Mouse (Mus musculus) forebrain, embryonic 12.5 days (tissue): ENCODE results near the gene Safb2. TPM values are rescaled to one million over a fixed set of nuclear protein-coding genes. Genes with fewer than 3 reads are reported as not detected.
"Not testable (repeated sequence)": the region's sequence is repeated elsewhere in the genome, so short reads cannot be mapped to it uniquely, and the experiment has no call there.

ENCODE experiments used
- ATAC-seq: fragments of 200-750 bp; cut with Nextera tagmentation; 2 replicates; pipeline ENCODE4 v1.8.0; 2017; ENCODE audit warnings: moderate TSS enrichment; ENCODE audit not compliant: low FRiP score
- H3K27ac ChIP-seq: fragments of 300-500 bp; sonication (generic); 2 replicates; pipeline ENCODE4 v1.5.1; 2016; ENCODE audit warnings: mild to moderate bottlenecking
- H3K27me3 ChIP-seq: fragments of 300-500 bp; sonication (generic); 2 replicates; pipeline ENCODE4 v1.6.1; 2016; ENCODE audit warnings: mild to moderate bottlenecking
- H3K36me3 ChIP-seq: fragments of 300-500 bp; sonication (generic); replicated peaks from 2 replicates; pipeline ENCODE4 v1.6.1; 2016; ENCODE audit warnings: mild to moderate bottlenecking
- H3K4me1 ChIP-seq: fragments of 300-500 bp; sonication (generic); 2 replicates; pipeline ENCODE4 v1.6.1; 2016
- H3K4me2 ChIP-seq: fragments of 300-500 bp; sonication (generic); 2 replicates; pipeline ENCODE4 v1.6.1; 2016; ENCODE audit warnings: mild to moderate bottlenecking, moderate library complexity
- H3K4me3 ChIP-seq: fragments of 300-500 bp; sonication (generic); replicated peaks from 2 replicates; pipeline ENCODE4 v1.5.1; 2016; ENCODE audit warnings: mild to moderate bottlenecking
- H3K9ac ChIP-seq: fragments of 300-500 bp; sonication (generic); 2 replicates; pipeline ENCODE4 v1.6.1; 2016; ENCODE audit warnings: mild to moderate bottlenecking
- H3K9me3 ChIP-seq: fragments of 300-500 bp; sonication (generic); 2 replicates; pipeline ENCODE4 v1.6.1; 2016
- WGBS: fragments of 180-500 bp; shearing (Covaris S2); methylation state at CpG from one replicate; pipeline ENCODE4 v1.1.7; 2016; 5-methylcytosine and 5-hydroxymethylcytosine counted together
- polyA plus RNA-seq: library from polyadenylated mRNA; unstranded; fragments of >200 nt; fragmentation: Nextera tagmentation; extraction: Ambion mirVana; gene quantifications from 2 replicates; pipeline ENCODE4 v1.2.1, GENCODE M21; 2016

Gene Safb2
- polyA plus RNA-seq, 1 experiment from 2014 or later = 104 TPM

GRCm38 (mm10) chr17:56615792-56616191, 31.4 kb upstream of the Safb2 start:
- H3K36me3 ChIP-seq = peaks cover 68% of the 10 kb centered on the region
- no peak overlapping the region for H3K4me2 ChIP-seq
- no peaks in the 10 kb centered on the region for H3K27me3 ChIP-seq
- H3K4me1 ChIP-seq = peaks cover 17% of the 10 kb centered on the region
- WGBS = 85% methylated on average over 4 of the region's 4 CpGs
- no peak overlapping the region for H3K9ac ChIP-seq
- no peaks in the 10 kb centered on the region for H3K9me3 ChIP-seq
- no peak for ATAC-seq
- no peak overlapping the region for H3K27ac ChIP-seq
- H3K4me3 ChIP-seq = no peak overlapping the region; the same call in 1 of the 2 replicates

DNA sequence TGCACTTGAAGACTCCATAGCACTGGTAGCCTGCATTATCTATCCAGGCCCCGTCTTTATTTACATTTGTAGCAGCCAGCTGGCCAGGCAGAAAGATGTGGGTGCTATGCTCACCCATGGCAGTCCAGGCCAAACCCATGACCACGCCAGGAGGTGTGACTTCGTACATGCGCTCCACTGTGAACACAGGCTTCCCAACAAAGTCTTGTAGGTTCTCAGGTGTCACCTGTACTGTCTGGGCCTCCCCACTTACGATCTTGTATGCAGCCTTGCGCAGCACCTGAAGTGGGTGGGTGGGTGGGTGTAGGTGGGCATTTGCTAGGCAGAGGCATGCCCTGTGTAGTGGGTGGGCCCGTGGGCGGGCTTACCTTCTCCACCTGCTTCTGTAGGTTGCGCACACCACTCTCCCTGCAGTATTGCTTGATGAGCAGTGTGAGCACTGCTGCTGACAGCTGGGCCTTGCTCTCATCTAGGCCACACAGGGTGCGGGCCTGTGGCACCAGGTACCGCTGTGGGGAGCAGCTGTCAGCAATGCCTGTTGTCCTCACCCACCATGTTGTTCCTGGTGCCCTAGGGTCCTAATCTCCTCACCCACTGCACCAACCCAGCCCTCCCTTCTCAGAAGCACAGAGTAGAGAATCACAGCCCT, 30.9 kb upstream of the Safb2 start:
- H3K27ac ChIP-seq = no peak overlapping the region
- H3K4me2 ChIP-seq = peak overlapping the region; percentile 90
- ATAC-seq = no peak
- peak overlapping the region; percentile 81; the same call in 1 of the 2 replicates for H3K9ac ChIP-seq
- H3K36me3 ChIP-seq = peaks cover 63% of the 10 kb centered on the region
- 84% methylated on average over 11 of the region's 11 CpGs for WGBS
- H3K9me3 ChIP-seq = no peaks in the 10 kb centered on the region
- no peaks in the 10 kb centered on the region for H3K27me3 ChIP-seq
- peaks cover 22% of the 10 kb centered on the region for H3K4me1 ChIP-seq
- peak overlapping the region; percentile 69 for H3K4me3 ChIP-seq

DNA sequence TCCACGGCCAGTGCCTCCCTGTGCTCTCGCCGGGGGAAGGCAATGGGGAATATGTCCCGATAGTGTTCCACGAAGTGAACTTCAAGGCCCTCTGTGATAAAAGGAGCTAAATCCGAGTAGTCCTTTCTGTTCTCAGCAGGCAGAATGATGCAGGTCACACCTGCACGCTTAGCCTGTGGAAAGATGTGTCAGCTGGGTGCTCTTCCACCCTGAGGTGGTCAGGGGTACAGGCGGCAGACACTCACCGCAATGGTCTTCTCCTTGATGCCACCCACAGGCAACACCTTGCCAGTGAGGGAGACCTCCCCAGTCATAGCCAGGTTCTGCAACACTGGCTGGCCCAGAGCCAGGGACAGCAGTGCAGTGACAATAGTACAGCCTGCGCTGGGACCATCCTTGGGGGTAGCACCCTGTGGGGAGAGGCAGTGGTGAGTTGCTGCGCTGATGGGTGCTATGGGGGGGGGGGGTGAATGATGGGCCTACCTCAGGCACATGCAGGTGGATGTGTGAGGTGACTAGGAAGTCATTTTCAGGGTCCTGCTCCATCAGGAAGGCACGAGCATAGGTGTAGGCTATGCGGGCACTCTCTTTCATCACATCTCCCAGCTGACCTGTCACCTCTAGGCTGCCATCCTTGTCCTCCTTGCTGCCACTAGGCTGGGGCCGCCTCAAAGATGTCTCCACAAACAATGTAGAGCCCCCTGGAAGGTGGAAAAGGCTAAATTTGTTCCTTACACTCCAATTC, 30.2 kb upstream of the Safb2 start:
- H3K9me3 ChIP-seq = no peaks in the 10 kb centered on the region
- no peak overlapping the region for H3K27ac ChIP-seq
- ATAC-seq = no peak
- peak overlapping the region; percentile 81 for H3K9ac ChIP-seq
- peak overlapping the region; percentile 90 for H3K4me2 ChIP-seq
- WGBS = 30% methylated on average over 14 of the region's 14 CpGs
- H3K36me3 ChIP-seq = peaks cover 56% of the 10 kb centered on the region
- peaks cover 25% of the 10 kb centered on the region for H3K4me1 ChIP-seq
- H3K4me3 ChIP-seq = peak overlapping the region; percentile 69
- H3K27me3 ChIP-seq = no peaks in the 10 kb centered on the region

DNA sequence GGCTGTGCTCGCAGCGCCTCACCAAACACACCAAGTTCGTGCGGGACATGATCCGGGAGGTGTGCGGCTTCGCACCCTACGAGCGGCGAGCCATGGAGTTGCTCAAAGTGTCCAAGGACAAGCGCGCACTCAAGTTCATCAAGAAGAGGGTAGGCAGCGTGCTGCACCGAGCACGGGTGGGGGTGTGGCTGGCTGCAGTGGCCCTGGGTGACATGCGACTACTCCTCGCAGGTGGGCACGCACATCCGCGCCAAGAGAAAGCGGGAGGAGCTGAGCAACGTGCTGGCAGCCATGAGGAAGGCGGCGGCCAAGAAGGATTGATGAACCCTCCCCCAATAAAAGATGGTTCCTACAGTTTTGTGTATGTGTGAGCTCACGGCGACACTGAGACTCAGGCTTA, 29.5 kb upstream of the Safb2 start:
- Histone ChIP-seq H3K27ac (peak overlapping the region; percentile 87; the same call in 1 of the 2 replicates), H3K36me3 (peaks cover 49% of the 10 kb centered on the region), H3K4me2 (peak overlapping the region; percentile 90), H3K9ac (peak overlapping the region; percentile 81), H3K4me1 (peaks cover 28% of the 10 kb centered on the region), H3K4me3 (peak overlapping the region; percentile 69)
- ATAC-seq, H3K27me3 ChIP-seq, H3K9me3 ChIP-seq: not testable (repeated sequence)
- under 1% methylated on average over 26 of the region's 26 CpGs for WGBS

GRCm38 (mm10) chr17:56613236-56613844, 29.0 kb upstream of the Safb2 start, which contains the start of gene Rpl36:
Gene Rpl36 (plus strand): TSS chr17:56613416.
- H3K4me2 ChIP-seq = peak within 1 kb of the TSS; percentile 90
- peak within 1 kb of the TSS; percentile 69 for H3K4me3 ChIP-seq
- H3K9me3 ChIP-seq = no peaks in the 10 kb centered on the region
- H3K9ac ChIP-seq = peak within 1 kb of the TSS; percentile 81
- H3K27ac ChIP-seq = peak within 1 kb of the TSS; percentile 87
- peaks cover 43% of the 10 kb centered on the region for H3K36me3 ChIP-seq
- WGBS = under 1% methylated on average over 52 of the region's 52 CpGs
- no peaks in the 10 kb centered on the region for H3K27me3 ChIP-seq
- ATAC-seq = peak; percentile 61
- H3K4me1 ChIP-seq = peaks cover 34% of the 10 kb centered on the region

GRCm38 (mm10) chr17:56612565-56612939, 28.2 kb upstream of the Safb2 start:
- Histone ChIP-seq H3K4me1 (peaks cover 39% of the 10 kb centered on the region), H3K36me3 (peaks cover 38% of the 10 kb centered on the region)
- WGBS = 71% methylated on average over 10 of the region's 10 CpGs
- not testable (repeated sequence) for H3K27me3 ChIP-seq, H3K27ac ChIP-seq, H3K4me3 ChIP-seq, H3K9me3 ChIP-seq, ATAC-seq, H3K4me2 ChIP-seq, H3K9ac ChIP-seq

DNA sequence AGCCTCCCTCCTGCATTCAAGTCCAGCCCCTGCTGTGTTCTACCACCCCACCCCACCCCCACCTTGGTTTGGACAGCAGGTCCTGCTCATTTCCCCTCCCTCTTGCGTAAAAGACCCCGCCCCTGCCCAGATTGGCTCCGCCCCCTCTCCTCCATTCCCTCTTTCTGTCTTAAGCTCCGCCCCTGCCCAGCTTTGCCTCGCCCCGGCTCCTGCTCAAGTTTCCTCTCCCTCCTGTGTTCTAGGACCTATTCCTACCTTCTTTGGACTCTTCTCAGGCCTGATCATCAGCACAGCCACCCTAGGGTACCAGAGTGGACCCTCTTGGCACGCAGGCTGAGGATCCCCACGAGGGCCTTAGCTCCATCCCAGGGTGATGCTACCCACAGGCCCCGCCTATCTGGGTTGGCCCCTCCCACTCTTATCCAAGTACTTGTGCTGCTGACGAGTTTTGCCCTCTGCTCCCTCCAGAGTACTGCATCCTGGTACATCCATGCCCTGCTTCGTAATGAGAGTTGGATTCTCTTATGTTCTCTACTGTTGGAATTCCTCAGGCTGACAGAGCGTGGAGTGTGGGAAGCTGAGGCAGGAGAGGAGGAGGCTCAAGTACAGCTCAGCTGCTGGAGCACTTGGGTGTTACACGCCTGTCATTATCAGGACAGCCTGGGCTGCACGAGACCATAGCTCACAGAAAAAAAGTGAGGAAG, 27.6 kb upstream of the Safb2 start:
- WGBS = 15% methylated on average over 14 of the region's 14 CpGs
- Histone ChIP-seq H3K4me3 (0 out of 2 replicates have a peak overlapping the region, but pooled peaks have one; percentile 8), H3K9me3 (no peaks in the 10 kb centered on the region), H3K4me2 (no peak overlapping the region), H3K36me3 (peaks cover 38% of the 10 kb centered on the region), H3K9ac (no peak overlapping the region), H3K27ac (no peak overlapping the region), H3K4me1 (peaks cover 39% of the 10 kb centered on the region), H3K27me3 (no peaks in the 10 kb centered on the region)
- no peak for ATAC-seq

- H3K27ac ChIP-seq = no peak overlapping the region
- no peak overlapping the region for H3K9ac ChIP-seq
- no peaks in the 10 kb centered on the region for H3K9me3 ChIP-seq
- ATAC-seq = no peak
- peaks cover 38% of the 10 kb centered on the region for H3K36me3 ChIP-seq
- no peaks in the 10 kb centered on the region for H3K27me3 ChIP-seq
- H3K4me2 ChIP-seq = no peak overlapping the region
- 83% methylated on average over 2 of the region's 2 CpGs for WGBS
- H3K4me3 ChIP-seq = no peak overlapping the region
- H3K4me1 ChIP-seq = peaks cover 39% of the 10 kb centered on the region
Measured at GRCm38 (mm10) chr17:56611323-56611722, 26.9 kb upstream of the Safb2 start.

- H3K27ac ChIP-seq = peak within 1 kb of the TSS; percentile 81
Measured at GRCm38 (mm10) chr17:56609452-56610171, 25.2 kb upstream of the Safb2 start, which contains the start of gene 2410015M20Rik. Gene 2410015M20Rik (minus strand): TSS chr17:56609771.

DNA sequence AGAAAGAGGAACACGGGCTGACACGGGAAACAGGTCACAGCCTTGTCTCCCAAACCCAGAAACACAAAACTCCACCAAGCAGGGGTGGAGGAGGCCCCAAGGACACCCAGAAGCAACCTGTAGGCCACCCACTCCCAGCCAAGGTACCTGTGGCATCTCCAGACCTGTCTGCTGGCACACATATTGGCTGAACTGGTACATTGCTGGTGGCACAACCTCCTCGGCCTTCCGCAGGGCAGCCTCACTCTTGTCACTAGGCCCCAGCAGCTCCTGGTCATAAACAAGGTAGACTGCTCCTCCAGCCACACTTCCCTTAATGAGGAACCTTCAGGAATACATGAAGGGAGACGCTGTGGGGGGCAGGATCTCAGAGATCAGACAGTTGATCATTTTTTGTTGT, 24.3 kb upstream of the Safb2 start:
- WGBS = 67% methylated on average over 5 of the region's 5 CpGs
- H3K27ac ChIP-seq = no peak overlapping the region
- H3K27me3 ChIP-seq = no peaks in the 10 kb centered on the region
- H3K4me1 ChIP-seq = peaks cover 21% of the 10 kb centered on the region
- peak overlapping the region; percentile 72 for H3K9ac ChIP-seq
- peak overlapping the region; percentile 63 for H3K4me3 ChIP-seq
- H3K9me3 ChIP-seq = no peaks in the 10 kb centered on the region
- H3K4me2 ChIP-seq = peak overlapping the region; percentile 72
- ATAC-seq = no peak
- H3K36me3 ChIP-seq = peaks cover 41% of the 10 kb centered on the region

More at GRCm38 (mm10) chr17:56609452-56610171, 25.2 kb upstream of the Safb2 start, which contains the start of gene 2410015M20Rik:
- Histone ChIP-seq H3K4me3 (peak within 1 kb of the TSS; percentile 63), H3K9me3 (no peaks in the 10 kb centered on the region), H3K4me2 (peak within 1 kb of the TSS; percentile 72), H3K27me3 (no peaks in the 10 kb centered on the region), H3K4me1 (peaks cover 27% of the 10 kb centered on the region), H3K36me3 (peaks cover 38% of the 10 kb centered on the region), H3K9ac (peak within 1 kb of the TSS; percentile 72)
- ATAC-seq = peak; percentile 90
- 0% methylated on average over 44 of the region's 44 CpGs for WGBS

DNA sequence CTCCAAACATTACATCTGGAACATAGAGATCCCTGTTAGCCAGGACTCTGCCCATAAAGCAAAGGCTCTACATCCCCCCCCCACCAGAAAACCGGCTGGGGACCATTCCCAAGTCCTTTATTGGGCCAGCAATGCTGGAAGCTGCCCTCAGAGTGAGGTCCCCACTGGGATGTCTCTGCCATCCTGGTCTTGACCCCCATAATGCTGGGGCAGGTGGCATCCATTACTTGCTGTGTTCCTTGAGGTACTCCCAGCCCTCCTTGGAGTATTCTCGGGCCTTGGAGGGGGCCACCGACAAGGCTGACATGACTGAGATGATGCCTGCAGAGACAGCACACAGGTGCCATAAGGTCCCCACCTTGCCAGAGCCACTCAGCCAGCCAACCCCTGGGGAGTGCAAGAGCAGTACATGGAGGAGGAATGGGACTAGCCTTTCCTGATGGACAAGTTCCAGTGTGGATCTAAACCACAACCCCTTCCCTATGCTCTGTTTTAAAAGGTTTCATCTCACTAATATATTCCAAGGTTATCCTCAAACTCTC, 23.2 kb upstream of the Safb2 start:
- H3K4me3 ChIP-seq = no peak overlapping the region
- H3K4me2 ChIP-seq = no peak overlapping the region
- H3K4me1 ChIP-seq = peaks cover 21% of the 10 kb centered on the region
- WGBS = 79% methylated on average over 3 of the region's 3 CpGs
- H3K9ac ChIP-seq = no peak overlapping the region
- H3K9me3 ChIP-seq = no peaks in the 10 kb centered on the region
- no peaks in the 10 kb centered on the region for H3K27me3 ChIP-seq
- peaks cover 52% of the 10 kb centered on the region for H3K36me3 ChIP-seq
- H3K27ac ChIP-seq = no peak overlapping the region
- no peak for ATAC-seq
